Mouse (Mus musculus) adipocyte (in vitro differentiated cells): ENCODE measurements at regions not wholly inside any gene's neighbourhood (a gene's known extent, or its start where the extent isn't known, plus 50 kb on each side); places are given as distances from the start of the nearest gene placed in this dataset.

Source experiments
- DNase-seq: peaks from one replicate; pipeline ENCODE4 v3.0.0-alpha.2; 2016; ENCODE audit warnings: low spot score

DNA sequence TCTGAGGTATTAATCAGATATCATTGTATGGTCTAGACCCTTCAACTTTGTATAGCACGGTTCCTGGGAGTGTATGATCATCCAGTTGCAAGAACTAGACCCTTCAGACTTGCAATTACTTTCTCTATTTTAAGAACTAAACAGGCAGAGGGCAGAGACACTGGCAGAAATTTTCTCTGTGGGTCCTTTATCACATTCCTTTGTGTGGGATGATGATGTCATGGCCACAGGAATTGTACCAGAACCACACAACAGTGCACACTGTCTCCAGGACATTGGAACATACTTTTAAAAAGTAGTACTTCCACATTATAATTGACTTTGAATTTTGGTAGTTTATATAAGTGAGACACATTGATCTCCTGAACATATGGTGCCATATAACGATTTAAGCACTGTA is 674.2 kb downstream of the Rfpl4b start:
- DNase-seq = no peak

- DNase-seq = peak; percentile 45
These were observed 682.4 kb downstream of the Rfpl4b start for GRCm38 (mm10) chr10:38139196-38139595.

- peak; percentile 62 for DNase-seq
These were observed 699.5 kb downstream of the Rfpl4b start for GRCm38 (mm10) chr10:38121911-38122573.

GRCm38 (mm10) chr10:38118601-38119000 is 703.0 kb downstream of the Rfpl4b start:
- DNase-seq = no peak

GRCm38 (mm10) chr10:38116516-38116915 is 705.1 kb downstream of the Rfpl4b start:
- peak; percentile 46 for DNase-seq

DNA sequence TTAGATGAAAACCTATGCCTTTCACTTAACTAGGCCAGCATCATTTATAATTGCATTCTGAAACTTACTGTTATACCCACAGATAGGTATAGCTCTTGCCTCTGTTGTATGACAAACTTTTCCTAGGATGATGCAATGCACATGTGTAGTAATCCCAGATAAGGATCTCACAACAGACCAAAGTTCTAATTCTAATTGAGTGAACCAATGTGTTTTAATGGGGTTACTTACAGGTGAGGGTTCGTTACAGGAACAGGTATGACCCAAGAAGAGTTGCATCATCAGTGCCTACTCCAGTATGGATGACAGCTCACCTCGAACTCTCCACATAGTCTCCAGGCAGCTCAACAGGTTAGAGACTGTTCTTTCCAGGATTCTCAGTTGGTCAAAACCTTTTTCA is 707.4 kb downstream of the Rfpl4b start:
- no peak for DNase-seq

- no peak for DNase-seq
These were observed 713.0 kb downstream of the Rfpl4b start for GRCm38 (mm10) chr10:38108591-38108990.

- DNase-seq = no peak
These were observed 718.0 kb downstream of the Rfpl4b start for GRCm38 (mm10) chr10:38103570-38103969.

GRCm38 (mm10) chr10:38078521-38078920 is 743.1 kb downstream of the Rfpl4b start:
- peak; percentile 62 for DNase-seq

- DNase-seq = no peak
These were observed 749.2 kb downstream of the Rfpl4b start for GRCm38 (mm10) chr10:38072394-38072793.

- DNase-seq = no peak
These were observed 762.5 kb downstream of the Rfpl4b start for GRCm38 (mm10) chr10:38059050-38059449.

DNA sequence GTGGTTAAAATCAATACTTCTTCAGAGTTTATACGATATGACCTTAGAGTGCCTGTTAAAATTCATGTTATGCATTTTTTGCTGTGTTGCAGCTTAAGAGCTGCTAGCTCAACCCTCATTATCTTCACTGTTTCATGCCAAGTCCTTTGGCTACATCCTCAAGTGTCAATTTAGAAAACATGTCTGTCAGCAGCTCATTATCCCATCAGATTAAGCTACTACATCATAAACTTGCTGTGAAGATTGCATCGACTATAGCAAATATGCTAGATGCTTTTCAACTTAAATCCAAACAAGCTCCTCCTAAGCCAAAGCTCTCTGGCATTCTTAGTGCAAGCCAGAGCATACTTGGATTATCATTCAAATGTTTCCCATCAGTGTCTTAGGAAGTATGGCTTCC is 811.1 kb downstream of the Rfpl4b start:
- DNase-seq = no peak

- DNase-seq = no peak
These were observed 825.7 kb downstream of the Rfpl4b start for GRCm38 (mm10) chr10:37995691-37996445.

DNA sequence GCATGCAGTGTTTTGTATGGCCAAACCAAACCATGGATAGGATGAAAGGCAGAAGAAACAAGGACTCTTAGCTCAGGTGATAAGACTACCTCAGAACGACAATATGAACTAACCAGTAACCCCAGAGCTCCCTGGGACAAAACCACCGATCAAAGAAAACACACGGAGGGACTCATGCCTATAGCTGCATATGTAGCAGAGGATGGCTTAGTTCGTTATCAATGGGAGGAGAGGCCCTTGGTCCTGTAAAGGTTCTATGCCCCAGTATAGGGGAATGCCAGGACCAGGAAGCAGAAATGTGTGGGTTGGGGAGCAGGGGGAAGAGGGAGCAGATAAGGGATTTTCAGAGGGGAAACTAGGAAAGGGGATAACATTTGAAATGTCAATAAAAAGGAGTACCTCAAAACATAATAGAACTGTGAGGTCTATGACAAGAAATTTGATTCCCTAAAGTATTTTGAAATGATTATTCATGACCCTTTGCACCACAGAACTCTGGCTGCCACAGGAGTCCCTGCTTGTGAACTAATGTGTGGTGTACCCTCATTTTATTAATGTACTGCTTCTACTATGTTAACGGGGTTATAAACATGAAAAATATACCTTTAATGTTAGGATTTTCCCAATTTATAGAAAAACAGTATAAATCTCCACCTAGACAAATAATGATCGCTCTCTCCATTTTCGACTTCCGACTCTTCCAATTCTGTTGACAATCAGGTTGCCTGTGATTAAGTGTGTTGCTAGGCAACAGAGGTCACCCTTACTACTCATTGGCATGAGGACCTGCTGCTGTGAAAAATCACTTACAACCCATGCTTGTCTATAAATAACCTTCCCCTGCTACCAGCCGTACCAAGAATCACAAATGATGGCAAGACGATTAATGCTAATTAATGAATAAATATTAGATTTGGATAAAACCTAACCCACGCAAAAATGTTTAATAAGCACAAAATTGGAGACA is 833.0 kb downstream of the Rfpl4b start:
- DNase-seq = peak; percentile 42

GRCm38 (mm10) chr10:37978899-37979539 is 840.3 kb upstream of the Marcks start:
- DNase-seq = no peak

GRCm38 (mm10) chr10:37960051-37960450 is 821.3 kb upstream of the Marcks start:
- DNase-seq = peak; percentile 4

DNA sequence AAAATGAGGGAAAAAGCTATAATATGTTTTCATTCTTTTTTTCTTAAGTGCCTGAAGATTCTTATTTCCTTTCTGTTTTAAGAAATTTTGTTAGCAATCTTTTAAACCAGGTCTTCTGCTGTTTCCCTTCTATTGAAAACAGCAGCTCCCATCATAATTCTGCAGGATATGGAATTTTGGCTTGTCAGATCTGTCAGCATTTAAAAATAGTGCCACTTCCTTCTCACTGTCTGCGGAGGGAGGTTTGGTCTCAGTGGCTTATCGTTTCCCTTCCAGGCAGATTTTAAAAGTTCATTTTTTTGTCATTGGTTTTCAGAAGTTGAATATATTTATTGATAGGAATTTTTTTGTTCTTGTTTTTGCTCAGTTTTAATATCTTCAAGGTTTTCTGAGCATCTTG is 776.1 kb upstream of the Marcks start:
- no peak for DNase-seq

- peak; percentile 7 for DNase-seq
These were observed 772.9 kb upstream of the Marcks start for GRCm38 (mm10) chr10:37911669-37912068.

DNA sequence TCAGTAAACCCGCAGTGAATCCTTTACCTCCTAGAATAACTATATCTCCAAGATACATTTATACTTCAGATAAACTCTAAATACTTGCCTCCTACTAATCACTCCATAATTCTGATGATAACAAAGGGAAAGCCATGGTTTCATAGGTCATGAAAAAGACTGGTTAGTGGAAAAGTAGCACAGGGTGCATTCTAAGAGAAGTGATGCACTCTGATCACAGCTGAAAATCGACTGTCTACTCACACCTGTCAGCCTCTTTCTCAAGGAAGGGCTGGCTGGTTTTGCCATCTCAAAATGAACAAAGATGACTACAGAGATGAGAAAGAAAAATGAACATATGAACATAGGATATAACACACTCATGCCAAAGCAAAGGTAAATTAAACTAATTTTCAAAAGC is 769.6 kb upstream of the Marcks start:
- no peak for DNase-seq

DNA sequence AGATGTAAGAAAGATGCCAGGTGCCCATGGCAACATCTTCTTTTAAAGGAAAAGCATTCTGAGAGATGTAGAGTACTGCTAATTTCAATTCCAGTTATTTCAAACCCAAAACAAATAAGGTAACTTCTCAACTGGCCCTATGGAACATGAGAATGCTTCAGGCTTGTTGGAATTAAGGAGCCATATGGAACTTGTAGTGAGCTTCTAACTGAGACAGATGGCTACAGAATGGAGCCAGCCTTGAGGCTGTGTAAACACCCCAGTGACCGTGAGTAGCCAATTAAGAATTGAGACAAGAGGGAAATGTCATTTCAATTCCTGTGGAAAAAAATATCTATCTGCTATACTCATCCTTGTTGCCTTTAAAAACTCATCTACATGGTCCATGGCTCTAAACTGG is 769.0 kb upstream of the Marcks start:
- no peak for DNase-seq

- DNase-seq = peak; percentile 16
These were observed 749.2 kb upstream of the Marcks start for GRCm38 (mm10) chr10:37887961-37888360.

- DNase-seq = no peak
These were observed 742.1 kb upstream of the Marcks start for GRCm38 (mm10) chr10:37880841-37881240.
